Mouse (Mus musculus) hindbrain, embryonic 15.5 days (tissue): ENCODE results near the gene Ccdc32. TPM values are rescaled to one million over a fixed set of nuclear protein-coding genes. Genes with fewer than 3 reads are reported as not detected.
"Not testable (repeated sequence)": the region's sequence is repeated elsewhere in the genome, so short reads cannot be mapped to it uniquely, and the experiment has no call there.

Source experiments
- ATAC-seq: fragments of 200-750 bp; cut with Nextera tagmentation; 2 replicates; pipeline ENCODE4 v1.8.0; 2017; ENCODE audit warnings: low read depth, moderate number of reproducible peaks, moderate TSS enrichment; ENCODE audit not compliant: low FRiP score
- H3K27ac ChIP-seq: fragments of 300-500 bp; sonication (generic); replicated peaks from 2 replicates; pipeline ENCODE4 v1.5.1; 2015; ENCODE audit warnings: mild to moderate bottlenecking, inconsistent platforms
- H3K27me3 ChIP-seq: fragments of 300-500 bp; sonication (generic); 2 replicates; pipeline ENCODE4 v1.6.1; 2015; ENCODE audit warnings: control low read depth, inconsistent platforms
- H3K36me3 ChIP-seq: fragments of 300-500 bp; sonication (generic); 2 replicates; pipeline ENCODE4 v1.6.1; 2015; ENCODE audit warnings: control low read depth, inconsistent platforms
- H3K4me1 ChIP-seq: fragments of 300-500 bp; sonication (generic); replicated peaks from 2 replicates; pipeline ENCODE4 v1.6.1; 2015; ENCODE audit warnings: control low read depth, inconsistent platforms
- H3K4me2 ChIP-seq: fragments of 300-500 bp; sonication (generic); 2 replicates; pipeline ENCODE4 v1.6.1; 2015; ENCODE audit warnings: moderate library complexity, mild to moderate bottlenecking, inconsistent platforms
- H3K4me3 ChIP-seq: fragments of 300-500 bp; sonication (generic); 2 replicates; pipeline ENCODE4 v1.5.1; 2015; ENCODE audit warnings: mild to moderate bottlenecking, inconsistent platforms
- H3K9ac ChIP-seq: fragments of 300-500 bp; sonication (generic); 2 replicates; pipeline ENCODE4 v1.6.1; 2015; ENCODE audit warnings: inconsistent platforms
- H3K9me3 ChIP-seq: fragments of 300-500 bp; sonication (generic); 2 replicates; pipeline ENCODE4 v1.6.1; 2016; ENCODE audit warnings: control low read depth, inconsistent platforms
- WGBS: fragments of 180-500 bp; shearing (Covaris S2); methylation state at CpG from one replicate; pipeline ENCODE4 v1.1.7; 2015; 5-methylcytosine and 5-hydroxymethylcytosine counted together
- polyA plus RNA-seq: library from polyadenylated mRNA; unstranded; fragments of >200 nt; fragmentation: Nextera tagmentation; extraction: Ambion mirVana; gene quantifications from 2 replicates; pipeline ENCODE4 v1.2.1, GENCODE M21; 2015

Gene Ccdc32
- polyA plus RNA-seq, 1 experiment from 2014 or later: 37.0 TPM

DNA sequence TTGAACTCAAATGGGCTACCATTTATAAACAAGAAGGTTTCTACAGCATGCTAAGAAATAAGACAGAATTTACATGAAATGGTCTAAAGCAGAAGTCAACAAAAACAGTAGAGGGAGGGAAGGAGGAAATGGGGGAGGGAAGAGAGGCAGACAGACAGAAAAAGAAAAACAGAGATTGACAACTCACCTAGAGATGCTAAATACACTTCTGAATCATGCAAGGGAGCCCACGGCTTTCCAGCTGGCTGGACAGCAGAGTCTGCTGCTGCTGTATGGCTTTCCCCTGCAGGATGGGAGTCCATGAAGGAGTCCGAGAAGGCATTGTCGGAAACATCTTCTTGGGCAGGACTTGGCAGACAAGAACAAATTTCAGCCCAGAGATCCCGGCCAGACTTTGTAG, 2.2 kb downstream of the Ccdc32 start:
- H3K27me3 ChIP-seq: no peaks in the 10 kb centered on the region; the same call in 1 of the 2 replicates
- no peaks in the 10 kb centered on the region for H3K9me3 ChIP-seq
- ATAC-seq: no peak
- no peak overlapping the region for H3K4me3 ChIP-seq
- 90% methylated on average over 4 of the region's 4 CpGs for WGBS
- no peak overlapping the region for H3K4me2 ChIP-seq
- peaks cover 10% of the 10 kb centered on the region for H3K36me3 ChIP-seq
- peaks cover 19% of the 10 kb centered on the region for H3K4me1 ChIP-seq
- no peak overlapping the region for H3K9ac ChIP-seq
- no peak overlapping the region for H3K27ac ChIP-seq

- Histone ChIP-seq H3K27me3 (no peaks in the 10 kb centered on the region), H3K9me3 (no peaks in the 10 kb centered on the region), H3K4me1 (peaks cover 19% of the 10 kb centered on the region), H3K36me3 (peaks cover 21% of the 10 kb centered on the region), H3K4me2 (no peak overlapping the region), H3K4me3 (no peak overlapping the region), H3K27ac (no peak overlapping the region), H3K9ac (no peak overlapping the region)
- no peak for ATAC-seq
- WGBS: 84% methylated on average over 4 of the region's 4 CpGs
These were observed 4.0 kb downstream of the Ccdc32 start for GRCm38 (mm10) chr2:119025239-119025616.

GRCm38 (mm10) chr2:119024536-119025238, 4.5 kb downstream of the Ccdc32 start:
- Histone ChIP-seq H3K4me1 (peaks cover 19% of the 10 kb centered on the region), H3K27me3 (no peaks in the 10 kb centered on the region), H3K27ac (no peak overlapping the region), H3K9ac (no peak overlapping the region), H3K9me3 (no peaks in the 10 kb centered on the region), H3K4me3 (no peak overlapping the region), H3K4me2 (no peak overlapping the region), H3K36me3 (peaks cover 21% of the 10 kb centered on the region)
- ATAC-seq: no peak
- 78% methylated on average over 9 of the region's 9 CpGs for WGBS

GRCm38 (mm10) chr2:119023154-119023660, 6.0 kb downstream of the Ccdc32 start:
- peaks cover 21% of the 10 kb centered on the region for H3K36me3 ChIP-seq
- H3K9ac ChIP-seq: no peak overlapping the region
- no peaks in the 10 kb centered on the region for H3K27me3 ChIP-seq
- ATAC-seq: no peak
- H3K4me1 ChIP-seq: peaks cover 20% of the 10 kb centered on the region
- no peaks in the 10 kb centered on the region for H3K9me3 ChIP-seq
- no peak overlapping the region for H3K4me2 ChIP-seq
- WGBS: 94% methylated on average over 6 of the region's 6 CpGs
- no peak overlapping the region for H3K4me3 ChIP-seq
- no peak overlapping the region for H3K27ac ChIP-seq

GRCm38 (mm10) chr2:119019538-119019937, 9.7 kb downstream of the Ccdc32 start:
- no peaks in the 10 kb centered on the region for H3K27me3 ChIP-seq
- H3K4me3 ChIP-seq: no peak overlapping the region
- WGBS: 54% methylated on average over 4 of the region's 4 CpGs
- no peak overlapping the region for H3K4me2 ChIP-seq
- H3K36me3 ChIP-seq: peaks cover 25% of the 10 kb centered on the region
- ATAC-seq: no peak
- no peaks in the 10 kb centered on the region for H3K9me3 ChIP-seq
- H3K4me1 ChIP-seq: peaks cover 11% of the 10 kb centered on the region
- no peak overlapping the region for H3K9ac ChIP-seq
- H3K27ac ChIP-seq: peak overlapping the region; percentile 62; the same call in 1 of the 2 replicates

- H3K27me3 ChIP-seq: no peaks in the 10 kb centered on the region
- peak overlapping the region; percentile 62 for H3K27ac ChIP-seq
- H3K9ac ChIP-seq: no peak overlapping the region
- H3K36me3 ChIP-seq: peaks cover 25% of the 10 kb centered on the region
- peak overlapping the region; percentile 35 for H3K4me2 ChIP-seq
- no peaks in the 10 kb centered on the region for H3K9me3 ChIP-seq
- peaks cover 11% of the 10 kb centered on the region for H3K4me1 ChIP-seq
- 12% methylated on average over 5 of the region's 5 CpGs for WGBS
- H3K4me3 ChIP-seq: 0 out of 2 replicates have a peak overlapping the region, but pooled peaks have one; percentile 2
- ATAC-seq: peak; percentile 74
These were observed 10.1 kb downstream of the Ccdc32 start for GRCm38 (mm10) chr2:119019131-119019530.

- no peak overlapping the region for H3K9ac ChIP-seq
- H3K36me3 ChIP-seq: peaks cover 25% of the 10 kb centered on the region
- peak overlapping the region; percentile 62 for H3K27ac ChIP-seq
- H3K4me3 ChIP-seq: 0 out of 2 replicates have a peak overlapping the region, but pooled peaks have one; percentile 2
- peak overlapping the region; percentile 35 for H3K4me2 ChIP-seq
- no peaks in the 10 kb centered on the region for H3K9me3 ChIP-seq
- WGBS: 48% methylated on average over 22 of the region's 22 CpGs
- H3K4me1 ChIP-seq: peaks cover 11% of the 10 kb centered on the region
- ATAC-seq: peak; percentile 75; the same call in 1 of the 2 replicates
- H3K27me3 ChIP-seq: no peaks in the 10 kb centered on the region
These were observed 10.6 kb downstream of the Ccdc32 start for GRCm38 (mm10) chr2:119018391-119019122.

GRCm38 (mm10) chr2:119017647-119018046, 11.5 kb downstream of the Ccdc32 start:
- no peak for ATAC-seq
- H3K4me1 ChIP-seq: peaks cover 11% of the 10 kb centered on the region
- no peak overlapping the region for H3K4me2 ChIP-seq
- 90% methylated on average over 3 of the region's 3 CpGs for WGBS
- H3K27me3 ChIP-seq: no peaks in the 10 kb centered on the region
- no peak overlapping the region for H3K4me3 ChIP-seq
- H3K9ac ChIP-seq: no peak overlapping the region
- no peaks in the 10 kb centered on the region for H3K9me3 ChIP-seq
- H3K27ac ChIP-seq: no peak overlapping the region
- H3K36me3 ChIP-seq: peaks cover 25% of the 10 kb centered on the region

DNA sequence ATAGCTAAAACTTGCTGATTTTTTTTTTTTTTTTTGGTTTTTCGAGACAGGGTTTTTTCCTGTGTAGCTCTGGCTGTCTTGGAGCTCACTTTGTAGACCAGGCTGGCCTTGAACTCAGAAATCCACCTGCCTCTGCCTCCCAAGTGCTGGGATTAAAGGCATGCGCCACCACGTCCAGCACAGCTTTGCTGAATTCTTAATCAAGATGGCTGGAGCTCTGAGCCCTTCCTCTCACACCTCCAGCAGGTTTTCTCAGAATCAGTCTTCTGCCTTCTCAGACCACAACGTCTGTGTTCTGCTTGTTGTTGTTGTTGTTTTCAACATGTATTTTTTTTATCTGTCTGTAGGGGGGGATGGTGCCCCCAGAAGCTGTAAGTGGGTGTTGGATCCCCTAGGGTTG, 12.9 kb downstream of the Ccdc32 start:
- not testable (repeated sequence) for H3K27me3 ChIP-seq, H3K9me3 ChIP-seq, H3K9ac ChIP-seq, H3K4me3 ChIP-seq, H3K4me2 ChIP-seq, ATAC-seq, H3K27ac ChIP-seq
- 83% methylated on average over 4 of the region's 4 CpGs for WGBS
- Histone ChIP-seq H3K36me3 (peaks cover 14% of the 10 kb centered on the region), H3K4me1 (peaks cover 11% of the 10 kb centered on the region)

GRCm38 (mm10) chr2:119015604-119016180, 13.5 kb downstream of the Ccdc32 start:
- WGBS: 62% methylated on average over 12 of the region's 12 CpGs

GRCm38 (mm10) chr2:119014989-119015388, 14.2 kb downstream of the Ccdc32 start:
- H3K27me3 ChIP-seq: no peaks in the 10 kb centered on the region
- H3K4me1 ChIP-seq: peaks cover 11% of the 10 kb centered on the region
- no peak overlapping the region for H3K4me3 ChIP-seq
- H3K9me3 ChIP-seq: no peaks in the 10 kb centered on the region
- no peak overlapping the region for H3K27ac ChIP-seq
- H3K9ac ChIP-seq: no peak overlapping the region
- ATAC-seq: no peak
- no peak overlapping the region for H3K4me2 ChIP-seq
- 83% methylated on average over 7 of the region's 7 CpGs for WGBS
- H3K36me3 ChIP-seq: peaks cover 9% of the 10 kb centered on the region; the same call in 1 of the 2 replicates

More at GRCm38 (mm10) chr2:119015604-119016180, 13.5 kb downstream of the Ccdc32 start:
- H3K4me3 ChIP-seq: no peak overlapping the region
- H3K4me1 ChIP-seq: peaks cover 11% of the 10 kb centered on the region
- H3K4me2 ChIP-seq: no peak overlapping the region
- no peaks in the 10 kb centered on the region for H3K27me3 ChIP-seq
- no peak overlapping the region for H3K27ac ChIP-seq
- no peak overlapping the region for H3K9ac ChIP-seq
- H3K9me3 ChIP-seq: no peaks in the 10 kb centered on the region
- ATAC-seq: no peak
- H3K36me3 ChIP-seq: peaks cover 9% of the 10 kb centered on the region; the same call in 1 of the 2 replicates

GRCm38 (mm10) chr2:119009376-119009775, 19.8 kb downstream of the Ccdc32 start:
- Histone ChIP-seq H3K27ac (no peak overlapping the region), H3K9ac (no peak overlapping the region), H3K36me3 (no peaks in the 10 kb centered on the region), H3K4me3 (no peak overlapping the region), H3K4me2 (no peak overlapping the region), H3K9me3 (no peaks in the 10 kb centered on the region), H3K4me1 (no peaks in the 10 kb centered on the region), H3K27me3 (no peaks in the 10 kb centered on the region)
- no peak for ATAC-seq
- WGBS: 98% methylated on average over 2 of the region's 2 CpGs
